Mouse (Mus musculus) gonadal fat pad, adult 2 months (tissue): ENCODE measurements around the gene Cldn4. TPM values are rescaled to one million over a fixed set of nuclear protein-coding genes. Genes with fewer than 3 reads are reported as not detected.
"Not testable (repeated sequence)": the region's sequence is repeated elsewhere in the genome, so short reads cannot be mapped to it uniquely, and the experiment has no call there.

Experiments
- DNase-seq: peaks from one replicate; pipeline ENCODE4 v3.0.0-alpha.2; 2012; ENCODE audit warnings: low read depth
- polyA plus RNA-seq: library from polyadenylated mRNA; depleted of rRNA; stranded (reverse); fragments of >200 nt; gene quantifications from 2 replicates; pipeline ENCODE4 v1.2.3, GENCODE M21; 2012

Gene Cldn4
- polyA plus RNA-seq, 1 experiment: 118 TPM

- DNase-seq: not testable (repeated sequence)
These were observed 17.9 kb upstream of the Cldn4 start for GRCm38 (mm10) chr5:134964655-134965054.

GRCm38 (mm10) chr5:134963546-134963945, 16.8 kb upstream of the Cldn4 start:
- DNase-seq: no peak

- DNase-seq: no peak
These were observed 14.8 kb upstream of the Cldn4 start for GRCm38 (mm10) chr5:134961519-134961918.

GRCm38 (mm10) chr5:134960430-134960829, 13.7 kb upstream of the Cldn4 start:
- no peak for DNase-seq

GRCm38 (mm10) chr5:134959114-134959513, 12.4 kb upstream of the Cldn4 start:
- DNase-seq: no peak

- no peak for DNase-seq
These were observed 8.8 kb upstream of the Cldn4 start for GRCm38 (mm10) chr5:134955491-134955890.

GRCm38 (mm10) chr5:134951053-134951884, 4.5 kb upstream of the Cldn4 start:
- no peak for DNase-seq

- no peak for DNase-seq
These were observed 1.3 kb upstream of the Cldn4 start for GRCm38 (mm10) chr5:134948085-134948439.

GRCm38 (mm10) chr5:134947420-134948084, 818 bp upstream of the Cldn4 start:
- DNase-seq: no peak

- DNase-seq: no peak
These were observed 474 bp downstream of the Cldn4 start for GRCm38 (mm10) chr5:134946063-134946856.

GRCm38 (mm10) chr5:134945266-134945959, 1.3 kb downstream of the Cldn4 start:
- DNase-seq: no peak

- no peak for DNase-seq
These were observed 2.6 kb downstream of the Cldn4 start for GRCm38 (mm10) chr5:134944179-134944578.

- no peak for DNase-seq
These were observed 4.0 kb downstream of the Cldn4 start for GRCm38 (mm10) chr5:134942740-134943139.

- DNase-seq: no peak
These were observed 5.1 kb downstream of the Cldn4 start for GRCm38 (mm10) chr5:134941472-134942209.

GRCm38 (mm10) chr5:134939554-134939953, 7.2 kb downstream of the Cldn4 start:
- not testable (repeated sequence) for DNase-seq

GRCm38 (mm10) chr5:134939069-134939468, 7.7 kb downstream of the Cldn4 start:
- no peak for DNase-seq

GRCm38 (mm10) chr5:134936626-134937185, 10.0 kb downstream of the Cldn4 start:
- no peak for DNase-seq

GRCm38 (mm10) chr5:134936051-134936450, 10.7 kb downstream of the Cldn4 start:
- no peak for DNase-seq

- DNase-seq: no peak
These were observed 12.1 kb downstream of the Cldn4 start for GRCm38 (mm10) chr5:134934666-134935065.

- not testable (repeated sequence) for DNase-seq
These were observed 13.0 kb downstream of the Cldn4 start for GRCm38 (mm10) chr5:134933686-134934085.

- no peak for DNase-seq
These were observed 13.5 kb downstream of the Cldn4 start for GRCm38 (mm10) chr5:134933281-134933680.
